Mouse (Mus musculus) intestine, embryonic 15.5 days (tissue): ENCODE measurements around the gene Mtfr2. TPM values are rescaled to one million over a fixed set of nuclear protein-coding genes. Genes with fewer than 3 reads are reported as not detected.
A peak's percentile ranks its signal among the peaks of the same experiment; 100 is the strongest.

ENCODE experiments used
- ATAC-seq: fragments of 200-750 bp; cut with Nextera tagmentation; 2 replicates; pipeline ENCODE4 v1.8.0; 2017; ENCODE audit warnings: moderate TSS enrichment, moderate library complexity
- H3K27ac ChIP-seq: fragments of 300-500 bp; sonication (generic); 2 replicates; pipeline ENCODE4 v1.5.1; 2015; ENCODE audit warnings: mild to moderate bottlenecking, inconsistent platforms
- H3K27me3 ChIP-seq: fragments of 300-500 bp; sonication (generic); replicated peaks from 2 replicates; pipeline ENCODE4 v1.6.1; 2015; ENCODE audit warnings: inconsistent platforms
- H3K36me3 ChIP-seq: fragments of 300-500 bp; sonication (generic); 2 replicates; pipeline ENCODE4 v1.6.1; 2015; ENCODE audit warnings: inconsistent platforms
- H3K4me1 ChIP-seq: fragments of 300-500 bp; sonication (generic); replicated peaks from 2 replicates; pipeline ENCODE4 v1.6.1; 2015; ENCODE audit warnings: inconsistent platforms
- H3K4me2 ChIP-seq: fragments of 300-500 bp; sonication (generic); replicated peaks from 2 replicates; pipeline ENCODE4 v1.6.1; 2015; ENCODE audit warnings: mild to moderate bottlenecking, inconsistent platforms
- H3K4me3 ChIP-seq: fragments of 300-500 bp; sonication (generic); replicated peaks from 2 replicates; pipeline ENCODE4 v1.5.1; 2015; ENCODE audit warnings: inconsistent platforms
- H3K9ac ChIP-seq: fragments of 300-500 bp; sonication (generic); 2 replicates; pipeline ENCODE4 v1.6.1; 2015; ENCODE audit warnings: inconsistent platforms
- H3K9me3 ChIP-seq: fragments of 300-500 bp; sonication (generic); 2 replicates; pipeline ENCODE4 v1.6.1; 2016; ENCODE audit warnings: inconsistent platforms
- WGBS: fragments of 180-500 bp; shearing (Covaris S2); methylation state at CpG from one replicate; pipeline ENCODE4 v1.1.7; 2015; 5-methylcytosine and 5-hydroxymethylcytosine counted together
- polyA plus RNA-seq: library from polyadenylated mRNA; unstranded; fragments of >200 nt; fragmentation: Nextera tagmentation; extraction: Ambion mirVana; gene quantifications from 2 replicates; pipeline ENCODE4 v1.2.1, GENCODE M21; 2015

Gene Mtfr2
- polyA plus RNA-seq, 1 experiment from 2014 or later: 2.2 TPM

DNA sequence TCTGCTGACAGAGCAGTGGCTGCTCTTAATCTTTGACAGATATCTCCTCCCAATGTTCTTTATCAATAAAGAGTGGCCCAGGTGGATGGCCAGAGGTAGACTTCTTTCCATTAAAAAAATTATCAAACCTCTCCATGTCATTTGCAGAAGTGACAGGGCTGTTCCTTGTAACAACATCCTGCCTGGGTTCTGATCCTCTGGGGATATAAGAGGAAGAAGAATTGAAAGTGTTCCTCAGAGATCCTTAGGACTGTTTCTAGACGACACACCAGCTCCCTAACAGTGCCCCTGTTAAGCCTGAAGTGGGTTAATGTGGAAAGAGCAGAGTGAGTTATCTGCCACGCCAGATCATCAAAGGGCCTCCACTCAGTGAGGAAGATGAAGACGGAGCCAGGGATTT, 43.0 kb downstream of the Mtfr2 start:
- no peak overlapping the region for H3K4me2 ChIP-seq
- no peaks in the 10 kb centered on the region for H3K36me3 ChIP-seq
- H3K27ac ChIP-seq: no peak overlapping the region
- H3K9me3 ChIP-seq: no peaks in the 10 kb centered on the region
- no peaks in the 10 kb centered on the region for H3K27me3 ChIP-seq
- H3K4me1 ChIP-seq: no peaks in the 10 kb centered on the region
- no peak overlapping the region for H3K4me3 ChIP-seq
- 74% methylated on average over 3 of the region's 3 CpGs for WGBS
- ATAC-seq: no peak
- H3K9ac ChIP-seq: no peak overlapping the region

DNA sequence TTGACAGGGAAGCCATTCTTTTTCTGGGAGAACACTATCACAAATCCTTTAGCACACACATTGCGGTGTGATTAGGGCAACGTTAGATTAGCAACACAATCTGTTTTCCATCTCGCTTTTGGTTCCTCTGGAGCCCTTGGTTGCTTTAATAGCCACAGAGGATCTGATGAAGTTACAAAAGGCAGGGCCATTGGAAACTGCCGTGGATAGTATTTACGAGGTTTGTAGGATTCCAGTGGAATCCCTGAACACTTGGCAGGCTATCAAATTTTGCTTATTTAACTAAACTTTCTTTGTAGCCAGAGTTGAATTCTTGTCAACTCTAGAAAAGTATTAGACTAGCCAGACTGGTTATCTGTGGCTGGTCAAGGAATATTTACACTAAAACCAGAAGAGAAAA, 47.2 kb downstream of the Mtfr2 start:
- H3K9ac ChIP-seq: no peak overlapping the region
- no peak for ATAC-seq
- H3K4me2 ChIP-seq: no peak overlapping the region
- H3K27ac ChIP-seq: no peak overlapping the region
- no peaks in the 10 kb centered on the region for H3K36me3 ChIP-seq
- H3K4me3 ChIP-seq: no peak overlapping the region
- H3K27me3 ChIP-seq: no peaks in the 10 kb centered on the region
- 27% methylated on average over 5 of the region's 5 CpGs for WGBS
- H3K9me3 ChIP-seq: no peaks in the 10 kb centered on the region
- no peaks in the 10 kb centered on the region for H3K4me1 ChIP-seq

DNA sequence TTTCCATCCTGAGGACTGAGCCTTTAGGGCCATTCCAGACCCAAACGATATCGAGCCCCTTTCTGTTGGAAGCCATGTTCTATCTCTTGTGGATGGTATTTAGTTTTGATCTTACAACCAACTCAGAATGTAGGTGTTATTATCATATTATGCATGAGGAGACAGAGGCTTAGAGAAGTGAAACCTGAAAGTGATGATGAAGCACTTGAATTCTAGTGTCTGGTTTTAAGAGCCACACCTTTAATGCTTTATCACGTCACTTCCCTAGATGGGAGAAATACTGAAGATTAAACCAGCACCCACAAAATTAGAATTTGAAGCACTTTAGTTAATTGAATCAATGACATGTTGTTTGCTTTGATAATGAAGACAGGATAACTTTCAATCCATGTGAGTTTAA, 48.2 kb downstream of the Mtfr2 start:
- Histone ChIP-seq H3K4me1 (peaks cover 7% of the 10 kb centered on the region), H3K9me3 (no peaks in the 10 kb centered on the region), H3K9ac (no peak overlapping the region), H3K36me3 (no peaks in the 10 kb centered on the region), H3K4me2 (no peak overlapping the region), H3K27ac (no peak overlapping the region), H3K27me3 (no peaks in the 10 kb centered on the region), H3K4me3 (no peak overlapping the region)
- WGBS: 94% methylated on average over 3 of the region's 3 CpGs
- ATAC-seq: no peak

DNA sequence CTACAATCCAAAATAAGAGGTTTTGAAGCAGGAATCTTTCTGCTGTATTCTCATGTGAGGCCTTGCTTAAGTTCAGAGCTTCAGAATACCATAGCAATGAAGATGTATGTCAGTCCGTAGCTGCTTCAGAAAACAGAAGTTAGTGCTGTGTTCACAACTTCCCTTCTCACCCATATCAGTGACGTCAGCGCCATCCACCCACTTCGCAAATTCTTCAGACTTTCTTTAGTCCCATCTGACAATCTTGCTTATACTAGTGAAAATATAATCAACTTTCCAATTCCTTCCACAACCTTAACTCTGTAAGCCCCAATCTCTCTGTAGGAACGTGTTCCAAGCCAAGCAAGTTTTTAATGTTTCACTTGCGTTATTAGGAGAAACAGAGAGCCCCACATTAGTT, 50.7 kb downstream of the Mtfr2 start:
- Histone ChIP-seq H3K4me3 (no peak overlapping the region), H3K4me1 (peaks cover 7% of the 10 kb centered on the region), H3K27ac (no peak overlapping the region), H3K9me3 (no peaks in the 10 kb centered on the region), H3K9ac (no peak overlapping the region), H3K27me3 (no peaks in the 10 kb centered on the region), H3K4me2 (no peak overlapping the region), H3K36me3 (no peaks in the 10 kb centered on the region)
- no peak for ATAC-seq
- WGBS: 47% methylated on average over 6 of the region's 6 CpGs

DNA sequence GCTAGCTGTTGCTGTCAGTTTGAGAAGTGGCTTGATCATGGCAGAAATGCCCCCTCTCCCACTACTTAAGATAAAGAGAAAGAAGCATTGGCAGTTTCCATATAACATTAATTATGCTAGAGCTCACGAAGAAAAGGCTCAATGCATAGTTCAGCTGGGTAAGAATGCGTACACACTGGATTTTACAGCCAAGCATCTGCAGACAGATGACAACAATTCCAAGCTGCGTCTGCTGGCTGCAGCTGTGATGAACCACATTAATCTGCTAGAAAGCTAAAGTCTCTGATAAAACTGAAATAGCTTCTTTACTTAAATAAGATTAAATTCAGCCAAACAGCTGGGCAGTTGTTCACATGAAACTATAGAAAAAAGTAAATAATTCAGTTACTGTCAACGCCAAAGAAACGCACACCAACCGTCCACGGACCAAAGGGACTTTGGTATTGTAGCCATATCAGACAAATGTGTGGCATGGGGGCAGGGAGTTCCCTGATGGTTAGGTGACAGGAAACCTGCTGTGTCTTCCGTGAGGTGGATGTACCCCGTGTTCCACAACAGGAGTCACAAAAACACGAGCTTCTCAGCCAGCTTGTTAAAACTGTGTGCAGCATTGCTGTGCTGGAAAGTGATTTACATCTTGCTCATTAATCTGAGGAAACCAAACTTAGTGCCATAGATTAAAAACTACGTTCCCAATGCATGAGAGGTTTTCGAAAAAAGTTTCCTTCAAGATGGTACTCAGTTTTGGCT, 51.2 kb downstream of the Mtfr2 start:
- peaks cover 7% of the 10 kb centered on the region for H3K4me1 ChIP-seq
- H3K27me3 ChIP-seq: no peaks in the 10 kb centered on the region
- no peak overlapping the region for H3K4me2 ChIP-seq
- H3K9me3 ChIP-seq: no peaks in the 10 kb centered on the region
- no peaks in the 10 kb centered on the region for H3K36me3 ChIP-seq
- 44% methylated on average over 12 of the region's 12 CpGs for WGBS
- no peak overlapping the region for H3K4me3 ChIP-seq
- H3K9ac ChIP-seq: no peak overlapping the region
- ATAC-seq: no peak
- H3K27ac ChIP-seq: no peak overlapping the region

DNA sequence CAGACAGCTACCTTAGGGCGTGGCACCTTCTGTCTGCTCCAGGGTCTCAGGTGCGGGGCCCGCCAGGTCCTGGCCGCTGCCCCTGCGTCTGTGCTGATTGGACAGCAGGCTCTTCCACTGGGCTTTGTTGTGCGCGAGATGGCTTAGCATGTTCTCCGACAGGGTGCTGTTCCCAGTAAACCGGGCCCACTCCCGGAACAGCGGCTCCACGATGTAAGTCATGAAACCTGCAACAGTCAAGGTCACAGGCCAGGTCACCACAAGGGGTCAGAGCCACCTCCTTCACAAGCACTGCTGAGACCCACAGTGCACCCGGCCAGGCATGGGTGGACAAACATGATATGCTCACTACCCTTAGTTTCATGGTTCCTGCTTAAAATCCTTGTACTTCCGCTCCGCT, 52.8 kb downstream of the Mtfr2 start:
- Histone ChIP-seq H3K4me2 (0 out of 2 replicates have a peak overlapping the region, but pooled peaks have one; percentile 11), H3K4me1 (peaks cover 7% of the 10 kb centered on the region), H3K9me3 (no peaks in the 10 kb centered on the region), H3K27ac (no peak overlapping the region), H3K4me3 (no peak overlapping the region), H3K36me3 (no peaks in the 10 kb centered on the region), H3K27me3 (no peaks in the 10 kb centered on the region), H3K9ac (no peak overlapping the region)
- no peak for ATAC-seq
- WGBS: 70% methylated on average over 15 of the region's 15 CpGs

DNA sequence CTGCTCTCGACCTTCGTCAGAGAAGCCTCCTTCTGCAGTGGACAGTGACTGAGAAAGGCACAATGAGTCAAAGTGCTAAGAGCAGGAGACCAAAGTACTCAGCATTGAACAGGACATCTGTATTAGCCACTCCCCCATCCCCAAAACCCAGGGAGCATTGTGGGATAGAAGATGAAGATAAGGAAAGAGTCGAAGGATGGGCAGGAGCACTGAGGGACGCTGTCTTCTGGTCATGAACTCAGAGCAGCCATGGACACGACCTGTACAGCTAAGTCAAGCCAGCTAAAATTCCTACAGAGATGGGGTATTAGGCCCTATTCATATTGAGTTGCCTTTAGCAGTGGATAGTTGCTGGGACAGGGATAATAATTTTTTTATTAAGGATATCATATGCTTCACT, 55.4 kb downstream of the Mtfr2 start:
- no peaks in the 10 kb centered on the region for H3K9me3 ChIP-seq
- H3K4me2 ChIP-seq: no peak overlapping the region
- H3K4me3 ChIP-seq: no peak overlapping the region
- no peak overlapping the region for H3K27ac ChIP-seq
- no peak overlapping the region for H3K9ac ChIP-seq
- ATAC-seq: no peak
- 85% methylated on average over 5 of the region's 5 CpGs for WGBS
- H3K36me3 ChIP-seq: no peaks in the 10 kb centered on the region
- H3K4me1 ChIP-seq: peaks cover 7% of the 10 kb centered on the region
- H3K27me3 ChIP-seq: no peaks in the 10 kb centered on the region

DNA sequence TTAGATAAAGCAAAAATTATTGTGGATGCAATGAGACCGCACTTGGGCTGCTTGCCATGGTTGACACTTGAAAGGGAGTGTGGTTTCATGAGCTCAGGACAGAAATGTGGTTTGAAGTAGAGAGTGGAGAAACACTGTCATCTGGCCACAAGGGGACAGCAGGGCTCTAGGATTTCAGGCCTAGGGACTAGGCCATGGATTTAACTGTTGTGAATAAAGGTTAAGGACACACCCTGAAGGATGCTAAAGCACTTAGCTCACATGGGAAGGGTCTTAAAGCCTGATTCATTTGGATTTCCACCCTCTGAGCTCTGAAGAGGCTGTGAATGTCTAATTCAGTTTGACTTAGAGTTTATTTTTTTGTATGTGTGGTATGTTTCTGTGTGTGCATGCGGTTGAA, 57.9 kb downstream of the Mtfr2 start:
- Histone ChIP-seq H3K4me1 (peaks cover 1% of the 10 kb centered on the region), H3K9ac (no peak overlapping the region), H3K36me3 (no peaks in the 10 kb centered on the region), H3K4me3 (no peak overlapping the region), H3K4me2 (no peak overlapping the region), H3K9me3 (no peaks in the 10 kb centered on the region), H3K27ac (no peak overlapping the region), H3K27me3 (no peaks in the 10 kb centered on the region)
- WGBS: 83% methylated on average over 2 of the region's 2 CpGs
- peak; percentile 62 for ATAC-seq

DNA sequence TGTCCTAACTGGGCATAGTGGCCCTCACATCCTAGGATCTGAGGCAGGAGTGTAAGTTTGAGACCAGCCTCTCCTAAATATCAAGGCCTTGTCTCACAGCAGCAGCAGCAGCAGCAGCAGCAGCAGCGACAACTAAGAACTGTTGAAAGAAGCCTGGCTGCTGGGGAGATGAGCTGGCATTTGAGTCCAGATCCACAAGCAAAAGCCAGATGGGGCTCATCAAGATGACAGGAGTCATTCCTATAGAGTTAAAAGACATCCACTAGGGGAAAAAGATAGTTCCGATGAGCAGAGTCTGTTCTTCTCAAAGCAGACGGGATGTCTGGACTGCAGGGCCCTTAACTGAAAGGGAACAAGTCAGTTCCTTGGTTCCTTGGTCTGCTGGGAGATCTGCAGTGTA, 60.8 kb downstream of the Mtfr2 start:
- Histone ChIP-seq H3K27me3 (no peaks in the 10 kb centered on the region), H3K4me2 (no peak overlapping the region), H3K9ac (no peak overlapping the region), H3K36me3 (no peaks in the 10 kb centered on the region), H3K9me3 (no peaks in the 10 kb centered on the region), H3K27ac (no peak overlapping the region), H3K4me3 (no peak overlapping the region), H3K4me1 (no peaks in the 10 kb centered on the region)
- ATAC-seq: no peak
- WGBS: 49% methylated on average over 3 of the region's 3 CpGs

DNA sequence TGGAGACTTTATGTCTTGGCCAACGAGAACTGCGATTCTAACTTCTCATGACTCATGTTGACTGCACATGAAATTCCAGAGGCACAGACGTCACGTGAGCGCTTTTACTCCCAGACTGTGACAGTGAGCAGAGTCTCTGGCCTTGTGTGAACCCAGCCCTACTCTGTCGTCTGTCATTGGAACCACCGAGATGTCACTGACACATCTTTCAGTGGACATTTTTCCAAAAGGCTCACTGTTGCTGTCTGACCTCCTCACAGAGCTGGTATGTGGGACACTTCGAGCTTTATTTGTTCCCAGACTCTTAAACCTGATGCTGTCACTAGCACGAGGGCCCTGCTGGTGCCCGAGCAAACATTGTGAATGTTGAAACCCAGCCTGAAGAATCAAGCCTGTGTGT, 61.6 kb downstream of the Mtfr2 start:
- H3K36me3 ChIP-seq: no peaks in the 10 kb centered on the region
- no peak overlapping the region for H3K4me3 ChIP-seq
- H3K9ac ChIP-seq: no peak overlapping the region
- ATAC-seq: no peak
- no peaks in the 10 kb centered on the region for H3K27me3 ChIP-seq
- 61% methylated on average over 10 of the region's 10 CpGs for WGBS
- H3K9me3 ChIP-seq: no peaks in the 10 kb centered on the region
- no peak overlapping the region for H3K4me2 ChIP-seq
- no peaks in the 10 kb centered on the region for H3K4me1 ChIP-seq
- no peak overlapping the region for H3K27ac ChIP-seq

Other genes with a start within 250 kb of the Mtfr2 start
- gene Map7, start 199.3 kb upstream of the Mtfr2 start, polyA plus RNA-seq: 36.6 and 37.5 TPM in 2 replicates
- gene Bclaf1, start 35.3 kb upstream of the Mtfr2 start, polyA plus RNA-seq: 107 and 109 TPM in 2 replicates